Mouse (Mus musculus): ENCODE measurements around the gene Cobll1. TPM values are rescaled to one million over a fixed set of nuclear protein-coding genes. Genes with fewer than 3 reads are reported as not detected.

The Cobll1 gene
- polyA plus RNA-seq, 1 experiment from 2014 or later = 1.7 TPM

DNA sequence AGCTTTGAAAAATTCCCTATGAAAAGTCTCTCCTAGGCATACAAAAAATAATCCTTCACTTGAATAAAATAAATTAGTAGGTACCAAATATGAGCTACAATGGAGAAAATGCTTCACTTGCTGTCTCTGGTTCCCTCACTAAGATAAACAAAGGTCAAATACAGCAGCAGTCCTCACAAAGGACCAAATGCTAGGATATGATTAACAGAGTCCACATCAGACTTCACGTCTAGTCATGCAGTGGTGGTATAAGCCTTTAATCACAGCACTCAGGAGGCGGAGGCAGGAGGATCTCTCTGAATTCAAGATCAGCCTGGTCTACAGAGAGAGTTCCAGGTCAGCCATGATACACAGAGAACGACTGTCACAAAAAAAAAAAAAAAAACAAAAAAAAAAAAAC, 27.6 kb downstream of the Cobll1 start:
- Histone ChIP-seq H3K27me3 (ENCODE audit: low read depth, poor library complexity, severe bottlenecking) (no peaks in the 10 kb centered on the region), H3K36me3 (no peaks in the 10 kb centered on the region), H3K4me1 (peaks cover 4% of the 10 kb centered on the region), H3K4me3 (no peak overlapping the region), H3K9me3 (replicated peaks) (no peaks in the 10 kb centered on the region), H3K27ac (replicated peaks) (no peak overlapping the region)
- DNase-seq (ENCODE audit: low spot score) = no peak
- 78% methylated on average over 3 of the region's 3 CpGs for whole genome bisulfite sequencing

DNA sequence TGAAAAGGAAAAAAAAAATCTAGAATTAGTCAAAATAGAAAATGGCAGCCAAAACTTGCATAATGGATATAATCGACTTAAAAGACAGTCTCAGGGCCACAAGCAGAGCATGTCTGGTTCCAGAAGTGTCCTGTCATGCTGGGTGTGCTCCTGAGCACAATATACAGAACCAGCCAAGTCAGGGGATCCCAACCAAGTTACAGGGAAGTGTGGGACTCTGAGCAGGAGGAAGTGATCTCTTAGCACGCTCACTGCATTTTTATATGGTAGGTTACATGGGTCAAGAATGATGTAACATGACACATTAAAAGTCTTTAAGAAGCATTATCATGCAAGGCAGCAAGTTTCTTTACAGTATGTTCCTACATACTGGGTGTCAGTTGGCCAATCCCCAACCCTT, 31.5 kb downstream of the Cobll1 start:
- WGBS = 88% methylated on average over 2 of the region's 2 CpGs
- Histone ChIP-seq H3K27ac (replicated peaks) (no peak overlapping the region), H3K9me3 (replicated peaks) (no peaks in the 10 kb centered on the region), H3K36me3 (no peaks in the 10 kb centered on the region), H3K4me3 (no peak overlapping the region), H3K4me1 (peaks cover 4% of the 10 kb centered on the region), H3K27me3 (ENCODE audit: low read depth, poor library complexity, severe bottlenecking) (no peaks in the 10 kb centered on the region)
- no peak for DNase-seq (ENCODE audit: low spot score)

DNA sequence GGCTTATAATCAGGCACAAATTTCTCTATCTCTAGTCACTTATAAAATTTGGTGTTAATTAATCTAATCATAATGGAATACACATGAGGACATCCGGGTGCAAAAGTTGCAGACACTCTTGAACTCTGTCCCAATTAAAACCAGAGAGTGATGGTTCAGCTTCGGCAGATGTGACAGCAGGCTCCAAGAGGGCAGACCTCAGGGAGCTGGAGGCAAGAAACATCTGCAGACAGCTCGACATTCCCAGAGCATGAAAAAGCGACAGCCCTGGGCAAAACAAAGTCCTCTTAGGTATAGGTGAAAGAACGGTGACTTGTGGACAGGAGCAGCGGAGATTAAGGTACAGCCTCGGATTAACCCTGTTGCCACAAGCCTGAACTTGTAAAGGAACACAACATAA, 35.5 kb downstream of the Cobll1 start:
- Histone ChIP-seq H3K9me3 (replicated peaks) (no peaks in the 10 kb centered on the region), H3K27me3 (ENCODE audit: low read depth, poor library complexity, severe bottlenecking) (no peaks in the 10 kb centered on the region), H3K27ac (replicated peaks) (no peak overlapping the region), H3K36me3 (no peaks in the 10 kb centered on the region), H3K4me3 (no peak overlapping the region), H3K4me1 (no peaks in the 10 kb centered on the region)
- 80% methylated on average over 7 of the region's 7 CpGs for WGBS
- no peak for DNase-seq (ENCODE audit: low spot score)

DNA sequence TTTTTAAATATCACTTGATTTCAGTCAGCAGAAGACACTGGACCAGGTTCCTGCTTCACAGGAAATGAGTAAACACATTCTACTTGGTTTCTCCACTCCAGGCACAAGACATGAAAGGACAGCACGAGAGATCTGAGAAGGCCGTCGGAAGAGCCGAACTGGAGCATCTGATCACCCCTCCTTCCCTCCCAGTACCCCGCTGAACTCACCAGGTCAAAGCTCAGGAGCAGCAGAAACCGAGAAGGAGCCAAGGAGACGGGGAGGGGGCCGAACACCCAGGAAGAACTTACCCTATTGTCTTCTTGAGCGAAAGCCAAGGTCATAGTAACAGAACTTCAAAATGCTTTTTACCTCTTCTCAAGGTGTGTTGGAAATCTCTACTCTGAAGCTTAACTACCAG, 39.5 kb downstream of the Cobll1 start:
- H3K9me3 ChIP-seq (replicated peaks) = no peaks in the 10 kb centered on the region; the same call in 1 of the 2 replicates
- no peak overlapping the region for H3K4me3 ChIP-seq
- DNase-seq (ENCODE audit: low spot score) = no peak
- no peak overlapping the region for H3K27ac ChIP-seq (replicated peaks)
- no peaks in the 10 kb centered on the region for H3K27me3 ChIP-seq (ENCODE audit: low read depth, poor library complexity, severe bottlenecking)
- WGBS = 82% methylated on average over 9 of the region's 9 CpGs
- no peaks in the 10 kb centered on the region for H3K36me3 ChIP-seq
- no peaks in the 10 kb centered on the region for H3K4me1 ChIP-seq

GRCm38 (mm10) chr2:65198605-65199004, 40.6 kb downstream of the Cobll1 start:
- no peaks in the 10 kb centered on the region for H3K4me1 ChIP-seq
- no peak overlapping the region for H3K4me3 ChIP-seq
- H3K36me3 ChIP-seq = no peaks in the 10 kb centered on the region
- no peaks in the 10 kb centered on the region; the same call in 1 of the 2 replicates for H3K9me3 ChIP-seq (replicated peaks)
- WGBS = 92% methylated on average over 3 of the region's 3 CpGs
- no peak overlapping the region for H3K27ac ChIP-seq (replicated peaks)
- no peak for DNase-seq (ENCODE audit: low spot score)
- no peaks in the 10 kb centered on the region for H3K27me3 ChIP-seq (ENCODE audit: low read depth, poor library complexity, severe bottlenecking)

DNA sequence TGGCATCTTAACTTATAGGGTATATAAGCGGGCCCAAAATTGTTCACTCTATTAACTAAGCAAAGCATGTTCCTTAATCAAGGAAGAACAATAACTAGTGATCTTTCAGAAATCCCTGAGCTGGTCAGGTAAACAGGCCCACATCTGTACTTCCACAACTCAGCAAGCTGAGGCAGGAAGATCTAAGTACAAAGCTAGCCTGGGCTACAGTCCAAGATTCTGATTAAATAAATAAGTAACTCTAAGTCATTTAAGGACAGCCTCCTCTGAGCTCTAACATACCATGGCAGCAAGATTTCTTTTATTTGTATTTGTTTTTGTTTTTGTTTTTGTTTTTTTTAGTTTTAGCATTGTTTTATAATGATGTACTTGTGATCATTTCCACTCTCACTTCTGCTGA, 42.2 kb downstream of the Cobll1 start:
- WGBS = 98% methylated on average over 1 of the region's 1 CpGs
- Histone ChIP-seq H3K36me3 (no peaks in the 10 kb centered on the region), H3K4me3 (no peak overlapping the region), H3K4me1 (no peaks in the 10 kb centered on the region), H3K9me3 (replicated peaks) (no peaks in the 10 kb centered on the region; the same call in 1 of the 2 replicates), H3K27me3 (ENCODE audit: low read depth, poor library complexity, severe bottlenecking) (no peaks in the 10 kb centered on the region), H3K27ac (replicated peaks) (no peak overlapping the region)
- DNase-seq (ENCODE audit: low spot score) = no peak

- H3K4me3 ChIP-seq = no peak overlapping the region
- no peak for DNase-seq (ENCODE audit: low spot score)
- H3K4me1 ChIP-seq = no peaks in the 10 kb centered on the region
- no peaks in the 10 kb centered on the region; the same call in 1 of the 2 replicates for H3K9me3 ChIP-seq (replicated peaks)
- H3K27ac ChIP-seq (replicated peaks) = no peak overlapping the region
- no peaks in the 10 kb centered on the region for H3K27me3 ChIP-seq (ENCODE audit: low read depth, poor library complexity, severe bottlenecking)
- no peaks in the 10 kb centered on the region for H3K36me3 ChIP-seq
- 87% methylated on average over 9 of the region's 9 CpGs for WGBS
Observed at GRCm38 (mm10) chr2:65195233-65196010, 43.8 kb downstream of the Cobll1 start.

DNA sequence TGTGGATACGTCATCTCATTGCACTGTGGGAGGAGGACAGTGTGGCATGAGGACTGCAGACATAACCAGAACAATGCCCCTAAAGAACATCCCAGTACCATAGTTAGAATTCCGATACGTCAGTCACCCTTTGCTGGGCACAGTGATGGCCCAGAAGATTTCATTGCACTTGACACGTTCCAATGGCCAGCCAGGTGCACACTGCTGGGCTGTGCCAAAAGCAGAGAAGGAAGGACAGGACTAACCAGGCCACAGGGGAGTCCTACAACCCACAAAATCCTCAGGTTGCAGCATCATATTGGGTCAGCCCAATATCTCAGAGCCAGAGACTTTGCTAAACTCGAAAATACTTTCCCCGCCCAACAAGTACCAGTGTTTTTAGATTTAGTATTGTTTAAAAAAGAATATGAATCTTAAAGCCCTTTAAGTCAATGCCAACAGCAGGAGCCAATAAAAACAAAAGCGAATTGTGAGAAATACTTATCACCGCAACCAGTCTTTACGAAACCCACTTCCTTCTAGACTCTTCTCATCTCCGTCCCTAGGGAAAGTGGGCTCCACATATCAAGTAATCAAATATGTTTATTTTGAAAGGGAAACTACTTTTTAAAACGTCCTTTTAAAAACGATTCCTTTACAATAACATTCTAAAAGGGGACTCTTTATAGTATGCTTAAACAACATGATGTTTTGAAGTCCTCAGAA, 46.0 kb downstream of the Cobll1 start:
- Histone ChIP-seq H3K4me1 (no peaks in the 10 kb centered on the region), H3K9me3 (replicated peaks) (no peaks in the 10 kb centered on the region; the same call in 1 of the 2 replicates), H3K27me3 (ENCODE audit: low read depth, poor library complexity, severe bottlenecking) (no peaks in the 10 kb centered on the region), H3K4me3 (no peak overlapping the region), H3K27ac (replicated peaks) (no peak overlapping the region), H3K36me3 (no peaks in the 10 kb centered on the region)
- WGBS = 82% methylated on average over 12 of the region's 12 CpGs
- no peak for DNase-seq (ENCODE audit: low spot score)

GRCm38 (mm10) chr2:65191398-65191797, 47.8 kb downstream of the Cobll1 start:
- Histone ChIP-seq H3K4me3 (no peak overlapping the region), H3K36me3 (no peaks in the 10 kb centered on the region), H3K9me3 (replicated peaks) (no peaks in the 10 kb centered on the region), H3K4me1 (no peaks in the 10 kb centered on the region), H3K27me3 (ENCODE audit: low read depth, poor library complexity, severe bottlenecking) (no peaks in the 10 kb centered on the region), H3K27ac (replicated peaks) (no peak overlapping the region)
- no peak for DNase-seq (ENCODE audit: low spot score)
- WGBS = 64% methylated on average over 7 of the region's 7 CpGs

GRCm38 (mm10) chr2:65189346-65189745, 49.9 kb downstream of the Cobll1 start:
- no peak overlapping the region for H3K27ac ChIP-seq (replicated peaks)
- no peaks in the 10 kb centered on the region for H3K36me3 ChIP-seq
- H3K27me3 ChIP-seq (ENCODE audit: low read depth, poor library complexity, severe bottlenecking) = no peaks in the 10 kb centered on the region
- DNase-seq (ENCODE audit: low spot score) = no peak
- H3K9me3 ChIP-seq (replicated peaks) = no peaks in the 10 kb centered on the region
- no peak overlapping the region for H3K4me3 ChIP-seq
- 76% methylated on average over 7 of the region's 7 CpGs for WGBS
- H3K4me1 ChIP-seq = no peaks in the 10 kb centered on the region; the same call in 1 of the 2 replicates

GRCm38 (mm10) chr2:65188585-65188984, 50.6 kb downstream of the Cobll1 start:
- WGBS = 77% methylated on average over 6 of the region's 6 CpGs
- Histone ChIP-seq H3K27ac (replicated peaks) (no peak overlapping the region), H3K27me3 (ENCODE audit: low read depth, poor library complexity, severe bottlenecking) (no peaks in the 10 kb centered on the region), H3K4me3 (no peak overlapping the region), H3K9me3 (replicated peaks) (no peaks in the 10 kb centered on the region), H3K36me3 (no peaks in the 10 kb centered on the region), H3K4me1 (peaks cover 4% of the 10 kb centered on the region)
- DNase-seq (ENCODE audit: low spot score) = no peak

- DNase-seq (ENCODE audit: low spot score) = no peak
- Histone ChIP-seq H3K9me3 (replicated peaks) (no peaks in the 10 kb centered on the region), H3K36me3 (no peaks in the 10 kb centered on the region), H3K4me3 (no peak overlapping the region), H3K27me3 (ENCODE audit: low read depth, poor library complexity, severe bottlenecking) (no peaks in the 10 kb centered on the region), H3K27ac (replicated peaks) (no peak overlapping the region), H3K4me1 (peaks cover 13% of the 10 kb centered on the region)
Observed at GRCm38 (mm10) chr2:65187652-65188051, 51.6 kb downstream of the Cobll1 start.

GRCm38 (mm10) chr2:65187164-65187563, 52.0 kb downstream of the Cobll1 start:
- 92% methylated on average over 3 of the region's 3 CpGs for WGBS
- H3K9me3 ChIP-seq (replicated peaks) = no peaks in the 10 kb centered on the region
- no peak for DNase-seq (ENCODE audit: low spot score)
- H3K4me1 ChIP-seq = peaks cover 18% of the 10 kb centered on the region
- no peak overlapping the region for H3K27ac ChIP-seq (replicated peaks)
- no peak overlapping the region for H3K4me3 ChIP-seq
- no peaks in the 10 kb centered on the region for H3K27me3 ChIP-seq (ENCODE audit: low read depth, poor library complexity, severe bottlenecking)
- H3K36me3 ChIP-seq = no peaks in the 10 kb centered on the region
